Mouse (Mus musculus) cortical plate, adult 2 months (tissue): ENCODE results near the gene Themis2.

Experiments
- CTCF ChIP-seq: fragments of 200-500 bp; IDR thresholded peaks from 2 replicates; pipeline ENCODE4 v1.5.1; 2011; ENCODE audit warnings: mild to moderate bottlenecking, control low read depth, low read length; ENCODE audit not compliant: insufficient read depth; ENCODE audit errors: extremely low read depth
- POLR2A ChIP-seq: fragments of 200-500 bp; IDR thresholded peaks from 2 replicates; pipeline ENCODE4 v1.6.1; 2011; ENCODE audit warnings: mild to moderate bottlenecking, low read length, control low read depth; ENCODE audit not compliant: insufficient read depth; ENCODE audit errors: extremely low read depth

- TF ChIP-seq CTCF = no peak
- TF ChIP-seq POLR2A = no peak
Observed at GRCm38 (mm10) chr4:132783732-132784131, 12.5 kb downstream of the Themis2 start.
